Mouse (Mus musculus) hindlimb bud, embryonic 11.5 days (tissue): ENCODE data around the gene Gm20219.

ENCODE experiments used
- DNase-seq: peaks from one replicate; pipeline ENCODE4 v3.0.0-alpha.2; 2012; ENCODE audit warnings: low read depth, low spot score; ENCODE audit errors: extremely low spot score

The Gm20219 gene

GRCm38 (mm10) chr17:56554122-56554551, at the start of gene Gm20219:
Gm20219 (minus strand) TSS chr17:56554387.
- no peak for DNase-seq

GRCm38 (mm10) chr17:56604070-56604380, 49.8 kb upstream of the Gm20219 start:
- no peak for DNase-seq

- DNase-seq, result no peak
Measured at GRCm38 (mm10) chr17:56603186-56604069, 49.2 kb upstream of the Gm20219 start.

- DNase-seq, result no peak
Measured at GRCm38 (mm10) chr17:56593527-56594271, 39.5 kb upstream of the Gm20219 start.

GRCm38 (mm10) chr17:56592553-56592952, 38.4 kb upstream of the Gm20219 start:
- DNase-seq, result no peak

- DNase-seq, result no peak
Measured at GRCm38 (mm10) chr17:56588921-56589320, 34.7 kb upstream of the Gm20219 start.

GRCm38 (mm10) chr17:56587773-56588172, 33.6 kb upstream of the Gm20219 start:
- DNase-seq, result no peak

- no peak for DNase-seq
Measured at GRCm38 (mm10) chr17:56585171-56585821, 31.1 kb upstream of the Gm20219 start.

GRCm38 (mm10) chr17:56584257-56585130, 30.3 kb upstream of the Gm20219 start, which contains the start of the genes Safb2 and Safb:
Safb2 (minus strand) TSS chr17:56584585.
Safb (plus strand) TSS chr17:56584825.
- peak; percentile 97 for DNase-seq

- DNase-seq, result no peak
Measured at GRCm38 (mm10) chr17:56583611-56584256, 29.5 kb upstream of the Gm20219 start.

GRCm38 (mm10) chr17:56583071-56583470, 28.9 kb upstream of the Gm20219 start:
- no peak for DNase-seq

- DNase-seq, result no peak
Measured at GRCm38 (mm10) chr17:56572939-56573338, 18.8 kb upstream of the Gm20219 start.

GRCm38 (mm10) chr17:56572154-56572553, 18.0 kb upstream of the Gm20219 start:
- DNase-seq, result no peak

GRCm38 (mm10) chr17:56570287-56570686, 16.1 kb upstream of the Gm20219 start:
- no peak for DNase-seq

GRCm38 (mm10) chr17:56567370-56567769, 13.2 kb upstream of the Gm20219 start:
- DNase-seq, result no peak

GRCm38 (mm10) chr17:56566918-56567317, 12.7 kb upstream of the Gm20219 start:
- DNase-seq, result no peak

- no peak for DNase-seq
Measured at GRCm38 (mm10) chr17:56566293-56566692, 12.1 kb upstream of the Gm20219 start.

- no peak for DNase-seq
Measured at GRCm38 (mm10) chr17:56561866-56562265, 7.7 kb upstream of the Gm20219 start.

GRCm38 (mm10) chr17:56560131-56560530, 5.9 kb upstream of the Gm20219 start:
- DNase-seq, result no peak

GRCm38 (mm10) chr17:56559386-56559785, 5.2 kb upstream of the Gm20219 start:
- no peak for DNase-seq
